Mouse (Mus musculus) neural tube, embryonic 11.5 days (tissue): ENCODE measurements around the gene Ralbp1. TPM values are rescaled to one million over a fixed set of nuclear protein-coding genes. Genes with fewer than 3 reads are reported as not detected.

ENCODE experiments used
- ATAC-seq: fragments of 200-750 bp; cut with Nextera tagmentation; 2 replicates; pipeline ENCODE4 v1.8.0; 2017; ENCODE audit warnings: moderate number of reproducible peaks, mild to moderate bottlenecking, moderate TSS enrichment, moderate library complexity; ENCODE audit not compliant: insufficient read depth, low FRiP score, low TSS enrichment
- DNase-seq: peaks from one replicate; pipeline ENCODE4 v3.0.0-alpha.2; 2015; ENCODE audit warnings: low spot score
- H3K27ac ChIP-seq: fragments of 300-500 bp; sonication (generic); 2 replicates; pipeline ENCODE4 v1.5.1; 2014; ENCODE audit warnings: low read depth, mild to moderate bottlenecking, low read length
- H3K27me3 ChIP-seq: fragments of 300-500 bp; sonication (generic); 2 replicates; pipeline ENCODE4 v1.6.1; 2014; ENCODE audit warnings: mild to moderate bottlenecking, low read length, mixed read lengths; ENCODE audit not compliant: control insufficient read depth, insufficient read depth
- H3K36me3 ChIP-seq: fragments of 300-500 bp; sonication (generic); 2 replicates; pipeline ENCODE4 v1.6.1; 2014; ENCODE audit warnings: mild to moderate bottlenecking, low read length, moderate library complexity, mixed read lengths; ENCODE audit not compliant: control insufficient read depth, insufficient read depth
- H3K4me1 ChIP-seq: fragments of 300-500 bp; sonication (generic); 2 replicates; pipeline ENCODE4 v1.6.1; 2014; ENCODE audit warnings: low read length, mixed read lengths; ENCODE audit not compliant: control insufficient read depth, insufficient read depth
- H3K4me2 ChIP-seq: fragments of 300-500 bp; sonication (generic); 2 replicates; pipeline ENCODE4 v1.6.1; 2014; ENCODE audit warnings: low read depth, mild to moderate bottlenecking, moderate library complexity
- H3K4me3 ChIP-seq: fragments of 300-500 bp; sonication (generic); 2 replicates; pipeline ENCODE4 v1.5.1; 2014; ENCODE audit warnings: low read depth, low read length
- H3K9ac ChIP-seq: fragments of 300-500 bp; sonication (generic); 2 replicates; pipeline ENCODE4 v1.6.1; 2014; ENCODE audit warnings: mild to moderate bottlenecking, low read length
- H3K9me3 ChIP-seq: fragments of 300-500 bp; sonication (generic); 2 replicates; pipeline ENCODE4 v1.6.1; 2016; ENCODE audit warnings: low read length; ENCODE audit not compliant: control insufficient read depth
- WGBS: fragments of 180-500 bp; shearing (Covaris S2); extraction: QIAGEN DNeasy Blood & Tissue Kit; methylation state at CpG from one replicate; pipeline ENCODE4 v1.1.7; 2014; 5-methylcytosine and 5-hydroxymethylcytosine counted together
- polyA plus RNA-seq: library from polyadenylated mRNA; unstranded; fragments of >200 nt; fragmentation: Nextera tagmentation; extraction: Ambion mirVana; gene quantifications from 2 replicates; pipeline ENCODE4 v1.2.1, GENCODE M21; 2014

Ralbp1 gene
- polyA plus RNA-seq, 1 experiment from 2014 or later = 50.1 TPM

DNA sequence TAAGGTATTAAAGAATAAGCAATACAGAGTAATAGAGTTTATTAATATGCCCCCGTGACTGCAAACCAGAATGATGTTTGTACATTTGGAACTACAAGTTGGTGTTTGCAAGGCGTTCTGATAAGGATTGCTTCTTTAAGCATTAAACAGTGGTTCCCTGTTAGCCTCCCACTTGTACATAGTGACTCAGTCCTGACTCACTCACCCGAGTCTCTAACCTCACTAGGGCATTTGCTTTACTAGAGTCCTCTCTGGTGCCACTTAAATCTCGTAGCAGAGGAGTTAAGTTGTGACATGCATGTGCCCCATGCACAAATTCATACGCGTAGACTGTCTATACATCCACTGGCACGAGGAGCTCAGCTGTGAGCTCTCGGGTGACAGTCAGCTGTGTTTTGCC lies 71.8 kb downstream of the Ralbp1 start:
- H3K4me1 ChIP-seq = no peaks in the 10 kb centered on the region
- peaks cover 12% of the 10 kb centered on the region for H3K36me3 ChIP-seq
- no peak overlapping the region for H3K4me3 ChIP-seq
- no peak for ATAC-seq
- WGBS = 94% methylated on average over 8 of the region's 8 CpGs
- no peak overlapping the region for H3K27ac ChIP-seq
- no peaks in the 10 kb centered on the region for H3K27me3 ChIP-seq
- no peak overlapping the region for H3K4me2 ChIP-seq
- no peaks in the 10 kb centered on the region for H3K9me3 ChIP-seq
- DNase-seq = no peak
- H3K9ac ChIP-seq = no peak overlapping the region

DNA sequence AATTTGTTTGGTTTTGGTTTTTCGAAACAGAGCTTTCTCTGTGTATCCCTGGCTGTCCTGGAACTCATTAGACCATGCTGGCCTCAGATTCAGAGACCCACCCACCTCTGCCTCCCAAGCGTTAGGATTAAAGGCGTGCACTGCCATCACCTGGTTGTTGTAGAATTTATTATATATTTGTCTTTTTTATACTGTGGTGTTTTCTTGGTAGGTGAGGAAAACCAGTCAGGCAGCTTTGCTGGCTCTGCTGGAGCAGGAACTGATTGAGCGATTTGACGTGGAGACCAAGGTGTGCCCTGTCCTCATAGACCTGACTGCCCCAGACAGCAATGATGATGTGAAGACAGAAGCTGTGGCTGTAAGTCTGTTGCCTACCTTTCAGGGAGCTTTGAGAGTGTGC lies 74.6 kb downstream of the Ralbp1 start:
- H3K9me3 ChIP-seq = no peaks in the 10 kb centered on the region
- no peaks in the 10 kb centered on the region for H3K4me1 ChIP-seq
- H3K4me3 ChIP-seq = no peak overlapping the region
- no peak overlapping the region for H3K27ac ChIP-seq
- ATAC-seq (no peak), DNase-seq (no peak)
- no peak overlapping the region for H3K9ac ChIP-seq
- H3K4me2 ChIP-seq = no peak overlapping the region
- H3K27me3 ChIP-seq = no peaks in the 10 kb centered on the region
- H3K36me3 ChIP-seq = peaks cover 7% of the 10 kb centered on the region
- 92% methylated on average over 5 of the region's 5 CpGs for WGBS

GRCm38 (mm10) chr17:65806416-65806815 lies 79.2 kb downstream of the Ralbp1 start:
- Histone ChIP-seq H3K4me3 (no peak overlapping the region), H3K27me3 (no peaks in the 10 kb centered on the region), H3K4me2 (no peak overlapping the region), H3K27ac (no peak overlapping the region), H3K36me3 (peaks cover 2% of the 10 kb centered on the region; the same call in 1 of the 2 replicates), H3K9ac (no peak overlapping the region), H3K9me3 (no peaks in the 10 kb centered on the region), H3K4me1 (no peaks in the 10 kb centered on the region)
- 92% methylated on average over 2 of the region's 2 CpGs for WGBS
- ATAC-seq = no peak
- no peak for DNase-seq

- Histone ChIP-seq H3K27me3 (no peaks in the 10 kb centered on the region), H3K36me3 (peaks cover 2% of the 10 kb centered on the region; the same call in 1 of the 2 replicates), H3K27ac (no peak overlapping the region), H3K4me2 (no peak overlapping the region), H3K4me3 (no peak overlapping the region), H3K9me3 (no peaks in the 10 kb centered on the region), H3K9ac (no peak overlapping the region), H3K4me1 (no peaks in the 10 kb centered on the region)
- no peak for DNase-seq
- 80% methylated on average over 4 of the region's 4 CpGs for WGBS
- ATAC-seq = no peak
These were observed 79.6 kb downstream of the Ralbp1 start for GRCm38 (mm10) chr17:65805966-65806365.

- H3K9me3 ChIP-seq = no peaks in the 10 kb centered on the region
- H3K27me3 ChIP-seq = no peaks in the 10 kb centered on the region
- ATAC-seq (no peak), DNase-seq (no peak)
- no peak overlapping the region for H3K9ac ChIP-seq
- H3K27ac ChIP-seq = no peak overlapping the region
- no peaks in the 10 kb centered on the region for H3K36me3 ChIP-seq
- H3K4me3 ChIP-seq = no peak overlapping the region
- WGBS = 76% methylated on average over 4 of the region's 4 CpGs
- no peak overlapping the region for H3K4me2 ChIP-seq
- H3K4me1 ChIP-seq = no peaks in the 10 kb centered on the region
These were observed 83.6 kb downstream of the Ralbp1 start for GRCm38 (mm10) chr17:65802026-65802425.

DNA sequence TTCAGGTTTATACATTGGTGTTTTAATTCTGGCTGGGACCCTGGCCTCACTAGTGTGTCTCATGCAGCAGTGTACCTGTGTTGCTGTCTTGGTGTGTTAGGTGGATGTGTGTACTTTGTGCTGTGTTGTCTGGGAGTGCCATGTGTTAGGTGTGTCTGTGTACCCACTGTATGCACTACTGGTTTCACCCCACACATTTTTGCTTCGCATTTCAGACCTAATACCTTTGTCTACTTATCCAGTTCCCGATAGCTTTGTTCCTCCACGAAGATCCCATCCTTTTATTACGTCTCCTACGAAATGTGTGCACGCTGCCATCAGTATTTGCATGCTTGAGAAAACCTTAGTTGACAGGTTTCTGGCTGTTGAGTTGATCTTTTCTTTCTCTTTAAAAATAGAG lies 85.1 kb downstream of the Ralbp1 start:
- 96% methylated on average over 6 of the region's 6 CpGs for WGBS
- DNase-seq (no peak), ATAC-seq (no peak)

DNA sequence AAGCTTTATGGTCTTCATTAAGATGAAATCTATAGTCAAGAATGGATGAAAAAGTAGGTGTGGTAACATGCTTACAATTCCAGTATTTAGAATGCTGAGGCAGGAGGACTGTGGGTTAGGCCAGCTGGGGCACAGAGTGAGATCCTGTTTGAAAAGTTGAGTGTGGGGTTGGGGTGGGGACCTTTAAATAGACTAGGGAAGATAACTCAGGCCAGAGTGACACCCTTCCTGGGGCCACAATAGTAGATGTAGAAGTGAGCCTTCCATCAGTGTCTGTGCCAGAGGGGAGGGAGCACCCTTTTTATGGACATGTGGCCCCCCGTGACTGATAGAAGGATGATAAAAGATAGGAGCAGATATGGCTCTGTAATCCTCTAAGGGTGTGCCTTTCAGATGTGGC lies 86.2 kb downstream of the Ralbp1 start:
- 100% methylated on average over 1 of the region's 1 CpGs for WGBS
- H3K27me3 ChIP-seq = no peaks in the 10 kb centered on the region
- ATAC-seq (no peak), DNase-seq (no peak)
- H3K27ac ChIP-seq = no peak overlapping the region
- no peak overlapping the region for H3K9ac ChIP-seq
- H3K4me1 ChIP-seq = no peaks in the 10 kb centered on the region
- H3K4me3 ChIP-seq = no peak overlapping the region
- H3K4me2 ChIP-seq = no peak overlapping the region
- no peaks in the 10 kb centered on the region for H3K9me3 ChIP-seq
- peaks cover 4% of the 10 kb centered on the region; the same call in 1 of the 2 replicates for H3K36me3 ChIP-seq

More for the DNA sequence above, 85.1 kb downstream of the Ralbp1 start:
- H3K9ac ChIP-seq = no peak overlapping the region
- H3K4me1 ChIP-seq = no peaks in the 10 kb centered on the region
- no peak overlapping the region for H3K4me2 ChIP-seq
- no peaks in the 10 kb centered on the region for H3K27me3 ChIP-seq
- no peak overlapping the region for H3K4me3 ChIP-seq
- H3K27ac ChIP-seq = no peak overlapping the region
- H3K36me3 ChIP-seq = no peaks in the 10 kb centered on the region
- H3K9me3 ChIP-seq = no peaks in the 10 kb centered on the region

DNA sequence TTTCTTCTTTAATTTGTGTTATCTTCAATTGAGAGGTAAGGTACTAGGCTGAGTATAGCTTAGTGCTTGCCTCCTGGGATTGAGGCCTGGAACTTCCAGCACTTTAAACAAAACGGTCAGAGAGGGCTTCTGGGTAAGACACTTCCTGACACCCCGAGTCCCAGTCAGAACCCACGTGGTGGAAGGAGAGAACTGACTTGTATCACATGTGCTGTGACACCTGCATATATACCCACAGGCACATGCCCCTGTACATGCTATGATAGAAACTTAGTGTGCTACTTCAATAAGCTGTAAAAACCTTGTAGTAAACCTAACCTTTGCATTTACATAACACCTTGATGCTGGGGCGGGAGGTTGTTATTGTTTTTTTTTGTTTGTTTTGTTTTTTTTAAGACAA lies 87.2 kb downstream of the Ralbp1 start:
- H3K4me3 ChIP-seq = no peak overlapping the region
- no peaks in the 10 kb centered on the region for H3K27me3 ChIP-seq
- 84% methylated on average over 4 of the region's 4 CpGs for WGBS
- H3K27ac ChIP-seq = no peak overlapping the region
- no peak overlapping the region for H3K9ac ChIP-seq
- ATAC-seq (no peak), DNase-seq (no peak)
- H3K4me2 ChIP-seq = no peak overlapping the region
- peaks cover 4% of the 10 kb centered on the region; the same call in 1 of the 2 replicates for H3K36me3 ChIP-seq
- H3K4me1 ChIP-seq = no peaks in the 10 kb centered on the region
- no peaks in the 10 kb centered on the region for H3K9me3 ChIP-seq
